Mouse (Mus musculus): Measurements from ENCODE around the gene Tmem165. TPM values are rescaled to one million over a fixed set of nuclear protein-coding genes. Genes with fewer than 3 reads are reported as not detected.

Gene Tmem165
- polyA plus RNA-seq, 1 experiment: 51.2 TPM

DNA sequence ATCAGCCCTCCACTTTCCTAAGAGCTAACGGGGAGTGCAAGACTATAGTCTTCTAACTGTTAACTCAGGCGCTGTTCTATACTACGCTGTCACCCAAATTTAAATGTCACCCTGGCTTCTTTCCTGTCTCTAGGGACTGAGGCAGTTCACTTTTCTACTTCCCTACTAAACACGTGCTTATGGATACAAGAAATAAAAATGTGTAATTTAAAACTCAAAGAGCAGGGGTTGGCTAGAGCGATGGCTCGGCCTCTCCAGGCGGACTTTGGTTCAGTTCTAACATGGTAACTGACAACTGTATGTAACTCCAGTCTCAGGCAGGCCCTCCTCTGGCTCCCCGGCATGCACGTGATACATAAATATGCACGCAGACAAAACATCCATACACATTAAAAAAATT is 60.8 kb downstream of the Tmem165 start:
- DNase-seq (ENCODE audit: low read depth): no peak

DNA sequence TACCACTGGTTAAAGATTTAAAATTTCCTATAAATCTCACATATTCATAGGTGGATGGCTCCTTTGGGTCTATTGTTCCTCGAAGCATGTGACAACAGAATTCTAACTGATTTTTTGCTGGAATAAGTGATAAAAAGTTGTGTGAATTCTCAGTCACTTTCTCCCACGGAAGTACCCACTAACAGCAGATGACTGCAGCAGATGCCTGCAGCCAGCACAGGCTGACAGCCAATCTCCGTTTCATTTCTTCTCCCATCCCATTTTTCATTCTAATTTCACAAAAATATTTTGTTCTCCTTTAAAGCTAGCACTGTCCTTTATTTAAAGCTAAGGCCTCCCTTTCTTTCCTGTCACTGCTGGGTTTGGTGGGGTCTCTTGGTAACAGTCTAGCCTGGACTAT is 61.7 kb downstream of the Tmem165 start:
- DNase-seq (ENCODE audit: low read depth): no peak

DNA sequence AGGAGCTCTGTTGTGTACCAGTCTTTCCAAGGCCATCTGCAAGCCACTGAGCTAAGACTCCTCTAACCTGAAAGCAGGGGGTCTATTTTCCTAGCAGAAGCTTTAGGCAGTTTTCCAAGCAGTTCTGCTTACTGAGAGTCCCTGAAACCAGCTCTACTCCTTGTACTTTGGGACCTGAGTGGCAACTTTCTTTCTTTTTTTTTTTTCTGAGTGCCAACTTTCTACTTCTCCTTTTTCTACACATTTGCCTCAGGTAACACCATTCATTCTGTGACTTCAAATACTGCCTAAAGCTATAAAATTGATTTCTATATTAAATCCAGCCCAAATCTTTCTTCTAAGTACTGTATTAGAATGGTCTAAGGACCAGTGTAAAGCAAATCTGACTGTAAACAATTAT is 62.9 kb downstream of the Tmem165 start:
- no peak for DNase-seq (ENCODE audit: low read depth)

DNA sequence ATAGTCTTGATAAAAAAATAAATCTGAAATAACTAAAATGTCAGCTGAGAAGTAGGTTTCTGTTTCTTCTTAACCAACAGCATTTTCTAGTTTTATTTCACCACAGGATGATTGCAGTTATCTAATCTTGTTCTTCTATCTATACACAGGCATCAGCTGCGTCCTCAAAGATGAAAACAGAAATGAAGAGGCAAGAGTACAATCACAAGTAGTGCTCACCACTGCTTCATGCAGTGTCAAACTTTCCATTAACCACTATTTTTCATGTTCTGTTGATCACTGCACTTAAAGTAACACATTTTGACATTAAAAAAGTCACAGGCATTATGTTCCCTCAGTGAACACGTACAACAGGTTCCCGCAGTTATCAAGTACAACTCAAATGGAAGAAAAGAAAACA is 67.3 kb downstream of the Tmem165 start:
- DNase-seq (ENCODE audit: low read depth): no peak

Other genes starting within 250 kb of the Tmem165 start
- gene Kdr, start 205.4 kb upstream of the Tmem165 start, polyA plus RNA-seq (2012; rRNA removed): 25.7 and 30.7 TPM in 2 replicates
- gene Srd5a3, start 43.6 kb upstream of the Tmem165 start, polyA plus RNA-seq (2012; rRNA removed): 48.7 and 52.0 TPM in 2 replicates
- 16.5 and 25.3 TPM in 2 replicates for gene Clock, start 120.9 kb downstream of the Tmem165 start, polyA plus RNA-seq (2012; rRNA removed)
- gene Pdcl2, start 147.3 kb downstream of the Tmem165 start, polyA plus RNA-seq (2012; rRNA removed): 0.19 TPM in 1 of 2 replicates, not detected in the other
- 0.14 and 0.27 TPM in 2 replicates for gene Nmu, start 179.9 kb downstream of the Tmem165 start, polyA plus RNA-seq (2012; rRNA removed)

Measured in gonadal fat pad, adult 2 months (tissue).